Mouse (Mus musculus): ENCODE measurements at regions not wholly inside any gene's neighbourhood (a gene's known extent, or its start where the extent isn't known, plus 50 kb on each side); places are given as distances from the start of the nearest gene placed in this dataset.

DNA sequence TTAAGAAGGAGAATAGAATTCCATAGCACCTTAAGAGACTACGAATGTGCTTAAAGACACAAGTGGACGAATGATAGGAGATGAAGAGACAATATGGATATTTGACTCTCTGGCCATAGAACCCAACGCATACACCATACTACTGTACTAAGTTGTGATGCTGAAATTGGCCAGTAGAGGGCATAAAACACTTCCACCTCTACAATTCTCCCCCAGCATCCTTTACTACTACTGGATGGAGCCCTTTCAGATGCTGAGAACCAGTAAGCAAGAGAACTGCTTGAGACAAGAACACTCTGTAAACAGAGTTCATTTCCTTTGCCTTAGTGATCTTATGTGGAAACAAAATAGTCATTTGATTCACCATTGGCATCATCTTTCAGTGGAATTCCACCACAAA is 96.9 kb upstream of the Col1a2 start:
- TF ChIP-seq CTCF (IDR thresholded peaks at IDR 0.05; ENCODE audit: control insufficient read depth, insufficient read depth, insufficient replicate concordance, low read depth, low read length) = no peak
- no peak for TF ChIP-seq POLR2A (IDR thresholded peaks at IDR 0.05; ENCODE audit: control insufficient read depth, low read depth, low read length)
